ENCODE assay signal across 23 mouse cellular contexts in genomic region chr4:56008287-56008686, GRCm38 (mm10).
"Had no signal": no experiment of that assay in that cellular context is flagged by ENCODE, and none has a peak within 500 bp of the region (broad histone marks: within the 10 kb centered on the region; RNA-seq: fewer than 3 reads in every experiment).

No protein-coding gene starts in this region.

- H3K4me1 ChIP-seq: forebrain, embryonic 15.5 days; hindbrain, embryonic 13.5 days; hindbrain, embryonic 15.5 days; kidney, embryonic 15.5 days; limb, embryonic 13.5 days; liver, embryonic 12.5 days had no signal

- H3K4me3 ChIP-seq: forebrain, embryonic 15.5 days; heart, adult 2 months; hindbrain, embryonic 13.5 days; hindbrain, embryonic 15.5 days; kidney, embryonic 15.5 days; limb, embryonic 13.5 days; limb, embryonic 15.5 days; liver, embryonic 12.5 days had no signal

- ATAC-seq: forebrain, embryonic 15.5 days; forebrain, postnatal 0 days; hindbrain, postnatal 0 days; intestine, embryonic 16.5 days; liver, embryonic 12.5 days had no signal

- DNase-seq: forebrain, postnatal 0 days; gastrocnemius, postnatal 14 days; gastrocnemius, postnatal 36 days; heart, adult 11 months; heart, adult 2 months; kidney, adult 11 months; kidney, adult 2 months; kidney, adult 9 months; kidney, postnatal 14 days; kidney, postnatal 36 days; layer of hippocampus, adult 9-11 months; layer of hippocampus, postnatal 36 days; left cerebral cortex, postnatal 4 days had no signal

- H3K27me3 ChIP-seq: forebrain, embryonic 15.5 days; hindbrain, embryonic 13.5 days; hindbrain, embryonic 15.5 days; kidney, embryonic 15.5 days; limb, embryonic 13.5 days; limb, embryonic 15.5 days; liver, embryonic 12.5 days had no signal

- H3K9me3 ChIP-seq: forebrain, embryonic 15.5 days; hindbrain, embryonic 13.5 days; hindbrain, embryonic 15.5 days; kidney, embryonic 15.5 days; limb, embryonic 13.5 days; limb, embryonic 15.5 days; liver, embryonic 12.5 days had no signal

- H3K36me3 ChIP-seq: forebrain, embryonic 15.5 days; hindbrain, embryonic 13.5 days; hindbrain, embryonic 15.5 days; kidney, embryonic 15.5 days; limb, embryonic 13.5 days; limb, embryonic 15.5 days; liver, embryonic 12.5 days had no signal

- H3K27ac ChIP-seq: forebrain, embryonic 15.5 days; heart, adult 2 months; hindbrain, embryonic 13.5 days; hindbrain, embryonic 15.5 days; hindbrain, postnatal 0 days; kidney, embryonic 15.5 days; kidney, postnatal 0 days; limb, embryonic 13.5 days; limb, embryonic 15.5 days; liver, embryonic 12.5 days had no signal

- H3K9ac ChIP-seq: forebrain, embryonic 15.5 days; forebrain, postnatal 0 days; hindbrain, embryonic 13.5 days; hindbrain, embryonic 15.5 days; kidney, embryonic 15.5 days; limb, embryonic 13.5 days; limb, embryonic 15.5 days; liver, embryonic 12.5 days had no signal

- H3K4me2 ChIP-seq: forebrain, embryonic 15.5 days; hindbrain, embryonic 13.5 days; hindbrain, embryonic 15.5 days; kidney, embryonic 15.5 days; limb, embryonic 13.5 days; limb, embryonic 15.5 days; liver, embryonic 12.5 days had no signal
